Mouse (Mus musculus): Measurements from ENCODE around the gene Uhrf2. TPM values are rescaled to one million over a fixed set of nuclear protein-coding genes. Genes with fewer than 3 reads are reported as not detected.

The Uhrf2 gene
- total and polyA plus RNA-seq, 3 experiments: 15.9 to 20.3 (median 17.6) TPM

DNA sequence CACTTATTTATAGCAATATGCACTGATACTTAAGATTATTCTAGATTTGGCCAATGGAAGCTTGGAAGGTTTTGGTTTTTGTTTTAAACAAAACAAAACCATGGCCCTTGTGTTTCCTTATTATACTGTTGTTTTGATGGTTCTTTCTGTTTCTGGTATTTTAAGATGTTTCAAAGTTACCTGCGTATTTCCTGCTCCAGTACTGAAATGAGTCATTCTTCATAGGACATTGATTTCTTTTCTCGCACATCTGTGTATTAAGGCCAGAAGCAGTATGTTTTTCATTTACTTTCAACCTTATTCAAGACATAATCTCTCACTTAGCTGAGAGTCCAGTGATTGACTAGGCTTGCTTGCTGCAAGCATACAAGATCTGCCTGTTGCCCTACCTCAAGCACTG lies 13.4 kb downstream of the Uhrf2 start:
- 98% methylated on average over 2 of the region's 2 CpGs for WGBS
- intact Hi-C loops (cut with DNase I): no loop called here
- H3K4me3 ChIP-seq: no peak overlapping the region

DNA sequence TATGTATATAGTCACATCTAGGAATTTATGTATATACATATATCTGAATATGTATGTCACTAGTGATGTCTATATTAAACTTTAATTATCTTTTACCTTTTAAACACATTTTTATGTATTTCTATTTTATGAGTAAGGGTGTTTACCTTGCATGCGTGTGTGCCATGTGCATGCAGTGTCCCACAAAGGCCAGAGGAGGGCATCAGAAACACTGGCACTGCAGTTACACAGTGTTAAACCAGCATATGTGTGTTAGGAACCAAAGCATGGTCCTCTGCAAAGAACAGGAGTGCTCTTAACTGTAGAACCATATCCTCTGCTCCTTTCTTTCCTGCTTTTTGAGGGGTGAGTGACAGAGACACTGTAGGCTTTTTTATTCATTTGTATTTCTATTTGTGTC lies 14.3 kb downstream of the Uhrf2 start:
- H3K79me2 ChIP-seq (replicated peaks; ENCODE audit: control insufficient read depth, insufficient read depth, low read length): peaks cover 3% of the 10 kb centered on the region
- no peak overlapping the region for H3K27ac ChIP-seq
- no peaks in the 10 kb centered on the region for H3K27me3 ChIP-seq (ENCODE audit: control insufficient read depth, insufficient read depth, low read length)
- no peak for DNase-seq
- TF ChIP-seq CTCF (IDR thresholded peaks at IDR 0.05) (peak; percentile 24; the same call in 1 of the 2 replicates), EP300 (IDR thresholded peaks at IDR 0.05; ENCODE audit: insufficient read depth, low read depth, low read length) (no peak)
- peaks cover 8% of the 10 kb centered on the region; the same call in 1 of the 2 replicates for H3K36me3 ChIP-seq (ENCODE audit: control insufficient read depth, insufficient read depth, low read length)
- peaks cover 5% of the 10 kb centered on the region for H3K4me1 ChIP-seq (ENCODE audit: control insufficient read depth, insufficient read depth, low read length)
- intact Hi-C loops (cut with DNase I): no loop called here
- WGBS: 94% methylated on average over 1 of the region's 1 CpGs
- no peak overlapping the region for H3K4me3 ChIP-seq
- no peak overlapping the region for H3K9ac ChIP-seq (ENCODE audit: low read depth, low read length)

More for the DNA sequence above, 13.4 kb downstream of the Uhrf2 start:
- H3K4me1 ChIP-seq (ENCODE audit: control insufficient read depth, insufficient read depth, low read length): peaks cover 3% of the 10 kb centered on the region
- no peak overlapping the region for H3K27ac ChIP-seq
- peaks cover 3% of the 10 kb centered on the region for H3K79me2 ChIP-seq (replicated peaks; ENCODE audit: control insufficient read depth, insufficient read depth, low read length)
- TF ChIP-seq POLR2A (IDR thresholded peaks at IDR 0.05; ENCODE audit: insufficient read depth, low read depth, low read length): no peak
- no peak for TF ChIP-seq CTCF (IDR thresholded peaks at IDR 0.05)
- no peak for TF ChIP-seq EP300 (IDR thresholded peaks at IDR 0.05; ENCODE audit: insufficient read depth, low read depth, low read length)
- no peak for DNase-seq
- H3K36me3 ChIP-seq (ENCODE audit: control insufficient read depth, insufficient read depth, low read length): peaks cover 11% of the 10 kb centered on the region; the same call in 1 of the 2 replicates
- H3K9ac ChIP-seq (ENCODE audit: low read depth, low read length): no peak overlapping the region
- H3K27me3 ChIP-seq (ENCODE audit: control insufficient read depth, insufficient read depth, low read length): no peaks in the 10 kb centered on the region

DNA sequence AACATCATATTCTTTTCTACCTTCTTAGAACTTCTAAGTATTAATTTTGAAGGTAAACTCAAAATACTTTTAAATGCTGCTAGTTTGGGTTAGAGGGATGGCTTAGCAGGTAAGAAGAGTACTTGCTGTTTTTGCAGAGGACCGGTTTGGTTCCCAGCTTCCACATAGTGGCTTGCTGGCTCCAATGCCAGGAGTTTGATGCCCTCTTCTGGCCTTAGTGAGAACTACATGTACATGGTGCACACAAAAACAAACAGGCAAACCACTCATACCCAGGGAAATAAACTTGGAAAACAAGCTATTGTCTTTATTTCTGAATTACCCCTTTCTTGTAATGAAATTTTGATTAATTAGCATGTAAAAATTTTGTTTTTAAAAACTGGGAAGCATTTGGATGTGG lies 15.5 kb downstream of the Uhrf2 start:
- no peak overlapping the region for H3K4me3 ChIP-seq
- WGBS: 71% methylated on average over 1 of the region's 1 CpGs
- H3K4me1 ChIP-seq (ENCODE audit: control insufficient read depth, insufficient read depth, low read length): peaks cover 5% of the 10 kb centered on the region
- intact Hi-C loops (cut with DNase I): no loop called here
- H3K9ac ChIP-seq (ENCODE audit: low read depth, low read length): no peak overlapping the region
- no peaks in the 10 kb centered on the region for H3K27me3 ChIP-seq (ENCODE audit: control insufficient read depth, insufficient read depth, low read length)
- DNase-seq: no peak
- H3K27ac ChIP-seq: no peak overlapping the region
- H3K79me2 ChIP-seq (replicated peaks; ENCODE audit: control insufficient read depth, insufficient read depth, low read length): peaks cover 3% of the 10 kb centered on the region
- peak; percentile 71 for TF ChIP-seq CTCF (IDR thresholded peaks at IDR 0.05)
- TF ChIP-seq POLR2A (IDR thresholded peaks at IDR 0.05; ENCODE audit: insufficient read depth, low read depth, low read length): no peak
- H3K36me3 ChIP-seq (ENCODE audit: control insufficient read depth, insufficient read depth, low read length): peaks cover 8% of the 10 kb centered on the region; the same call in 1 of the 2 replicates

DNA sequence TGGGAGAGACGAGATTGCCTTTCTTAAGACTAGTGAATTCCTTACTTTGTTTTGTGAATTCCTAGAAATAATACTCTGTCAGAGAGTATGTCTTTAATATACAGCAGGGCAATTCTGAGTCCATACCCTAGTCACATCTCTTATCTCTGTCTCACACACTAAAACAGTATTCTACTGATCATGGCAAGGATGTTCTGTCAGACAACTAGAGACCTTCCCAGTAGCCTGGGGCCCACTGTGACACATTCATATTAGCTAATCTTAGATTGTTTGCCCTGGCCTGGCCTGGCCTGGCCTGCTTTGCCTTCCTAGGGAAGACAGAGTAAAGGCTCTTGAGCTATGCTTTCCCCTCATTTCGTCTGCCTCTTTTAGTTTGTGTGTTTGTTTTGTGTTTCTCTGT lies 20.3 kb downstream of the Uhrf2 start:
- Histone ChIP-seq H3K4me3 (no peak overlapping the region), H3K79me2 (replicated peaks; ENCODE audit: control insufficient read depth, insufficient read depth, low read length) (peaks cover 4% of the 10 kb centered on the region), H3K4me1 (ENCODE audit: control insufficient read depth, insufficient read depth, low read length) (peaks cover 7% of the 10 kb centered on the region), H3K9ac (ENCODE audit: low read depth, low read length) (no peak overlapping the region), H3K27ac (no peak overlapping the region), H3K27me3 (ENCODE audit: control insufficient read depth, insufficient read depth, low read length) (no peaks in the 10 kb centered on the region), H3K36me3 (ENCODE audit: control insufficient read depth, insufficient read depth, low read length) (no peaks in the 10 kb centered on the region; the same call in 1 of the 2 replicates)
- no peak for TF ChIP-seq CTCF (IDR thresholded peaks at IDR 0.05)
- TF ChIP-seq EP300 (IDR thresholded peaks at IDR 0.05; ENCODE audit: insufficient read depth, low read depth, low read length): no peak
- no peak for TF ChIP-seq POLR2A (IDR thresholded peaks at IDR 0.05; ENCODE audit: insufficient read depth, low read depth, low read length)
- no peak for DNase-seq
- intact Hi-C loops (cut with DNase I): no loop called here
- 75% methylated on average over 2 of the region's 2 CpGs for WGBS

DNA sequence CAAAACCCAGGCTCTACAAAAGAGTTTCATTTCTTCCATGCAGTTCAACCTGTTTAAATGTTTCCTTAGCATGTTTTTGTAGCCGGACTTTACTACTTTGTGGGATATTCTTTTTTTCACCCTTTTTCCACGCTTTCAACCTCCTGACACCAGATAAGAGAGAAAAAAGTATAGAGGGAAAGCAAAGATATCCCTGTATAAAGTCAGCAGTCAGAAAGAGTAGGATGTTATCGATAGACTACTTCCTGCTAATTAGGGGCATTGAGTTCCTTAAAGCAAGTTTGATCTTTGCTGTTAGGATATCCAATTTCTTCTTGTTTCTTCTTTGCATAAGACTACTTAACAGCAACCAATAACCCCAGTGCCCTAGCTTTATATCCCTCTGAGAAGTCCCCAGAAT lies 21.2 kb downstream of the Uhrf2 start:
- no peak overlapping the region for H3K9ac ChIP-seq (ENCODE audit: low read depth, low read length)
- no peaks in the 10 kb centered on the region for H3K27me3 ChIP-seq (ENCODE audit: control insufficient read depth, insufficient read depth, low read length)
- H3K4me3 ChIP-seq: no peak overlapping the region
- no peak overlapping the region for H3K27ac ChIP-seq
- peaks cover 7% of the 10 kb centered on the region for H3K4me1 ChIP-seq (ENCODE audit: control insufficient read depth, insufficient read depth, low read length)
- intact Hi-C loops (cut with DNase I): no loop called here
- H3K79me2 ChIP-seq (replicated peaks; ENCODE audit: control insufficient read depth, insufficient read depth, low read length): peaks cover 6% of the 10 kb centered on the region
- peaks cover 2% of the 10 kb centered on the region for H3K36me3 ChIP-seq (ENCODE audit: control insufficient read depth, insufficient read depth, low read length)
- no peak for TF ChIP-seq CTCF (IDR thresholded peaks at IDR 0.05)
- no peak for TF ChIP-seq EP300 (IDR thresholded peaks at IDR 0.05; ENCODE audit: insufficient read depth, low read depth, low read length)
- TF ChIP-seq POLR2A (IDR thresholded peaks at IDR 0.05; ENCODE audit: insufficient read depth, low read depth, low read length): no peak
- WGBS: 54% methylated on average over 3 of the region's 3 CpGs
- no peak for DNase-seq

DNA sequence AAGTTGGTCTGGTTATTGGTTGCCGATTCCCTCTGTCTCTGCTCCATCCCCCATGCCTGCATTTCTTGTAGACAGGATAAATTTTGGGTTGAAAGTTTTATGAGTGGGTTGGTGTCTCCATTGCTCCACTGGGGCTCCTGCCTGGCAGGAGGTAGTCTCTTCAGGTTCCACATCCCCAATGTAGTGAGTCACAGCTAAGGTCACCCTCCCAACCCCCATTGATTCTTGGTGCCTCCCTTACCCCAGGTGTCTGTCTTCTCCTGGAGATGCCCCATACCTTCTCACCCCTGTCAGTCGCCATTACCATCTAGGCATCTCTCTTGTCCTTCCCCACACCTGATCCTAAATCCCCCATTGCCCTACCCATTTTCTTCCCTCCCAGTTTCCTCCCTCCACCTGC lies 23.9 kb downstream of the Uhrf2 start:
- DNase-seq: no peak
- Histone ChIP-seq H3K4me3 (no peak overlapping the region), H3K27ac (no peak overlapping the region), H3K27me3 (ENCODE audit: control insufficient read depth, insufficient read depth, low read length) (no peaks in the 10 kb centered on the region), H3K4me1 (ENCODE audit: control insufficient read depth, insufficient read depth, low read length) (peaks cover 6% of the 10 kb centered on the region), H3K79me2 (replicated peaks; ENCODE audit: control insufficient read depth, insufficient read depth, low read length) (peaks cover 6% of the 10 kb centered on the region), H3K9ac (ENCODE audit: low read depth, low read length) (no peak overlapping the region), H3K36me3 (ENCODE audit: control insufficient read depth, insufficient read depth, low read length) (peaks cover 2% of the 10 kb centered on the region)
- WGBS: 98% methylated on average over 2 of the region's 2 CpGs
- intact Hi-C loops (cut with DNase I): no loop called here
- TF ChIP-seq EP300 (IDR thresholded peaks at IDR 0.05; ENCODE audit: insufficient read depth, low read depth, low read length) (no peak), POLR2A (IDR thresholded peaks at IDR 0.05; ENCODE audit: insufficient read depth, low read depth, low read length) (no peak), CTCF (IDR thresholded peaks at IDR 0.05) (no peak)
